Mouse (Mus musculus): ENCODE results near the gene Fgfr1op2. TPM values are rescaled to one million over a fixed set of nuclear protein-coding genes. Genes with fewer than 3 reads are reported as not detected.

Gene Fgfr1op2
- total and polyA plus RNA-seq, 3 experiments, result 73.0 to 101 (median 94.1) TPM

- TF ChIP-seq KAT2A (IDR thresholded peaks at IDR 0.05; ENCODE audit: insufficient replicate concordance, low read length), result no peak
- TF ChIP-seq EP300 (IDR thresholded peaks at IDR 0.05; ENCODE audit: low read length), result no peak
- TF ChIP-seq CHD2 (IDR thresholded peaks at IDR 0.05; ENCODE audit: low read length), result no peak
- TF ChIP-seq CTCF (conservative IDR thresholded peaks at IDR 0.05 in 1 of 2, IDR thresholded peaks at IDR 0.05 in 1 of 2; ENCODE audit: low read depth in 2 of 2, low read length in 2 of 2), result no peak
- no peak for TF ChIP-seq TCF12 (IDR thresholded peaks at IDR 0.05; ENCODE audit: low read depth, low read length)
- peak; percentile 78 for TF ChIP-seq UBTF (IDR thresholded peaks at IDR 0.05; ENCODE audit: low read depth, low read length)
- no peak for TF ChIP-seq MYC (IDR thresholded peaks at IDR 0.05; ENCODE audit: low read depth, low read length)
- no peak for TF ChIP-seq SMC3 (IDR thresholded peaks at IDR 0.05; ENCODE audit: low read depth, low read length)
- TF ChIP-seq RCOR1 (conservative IDR thresholded peaks at IDR 0.05; ENCODE audit: low read depth, low read length), result 0 out of 2 replicates have a peak, but pooled peaks have one; percentile 26
- no peak for TF ChIP-seq MAZ (IDR thresholded peaks at IDR 0.05; ENCODE audit: low read depth, low read length)
Measured at GRCm38 (mm10) chr6:146634015-146634722, 57.2 kb downstream of the Fgfr1op2 start (continued).

- Histone ChIP-seq H3K27me3 (replicated peaks) (no peaks in the 10 kb centered on the region), H3K4me1 (ENCODE audit: control insufficient read depth in 1 of 2, insufficient read depth in 2 of 2) (peaks cover 13 to 15% of the 10 kb centered on the region in 2 experiments), H3K27ac (ENCODE audit: insufficient read depth, low read depth) (no peak overlapping the region), H3K79me2 (replicated peaks; ENCODE audit: control insufficient read depth, extremely low read depth, insufficient read depth, poor library complexity, severe bottlenecking) (no peaks in the 10 kb centered on the region), H3K4me2 (ENCODE audit: insufficient read depth, low read depth, poor library complexity, severe bottlenecking) (no peak overlapping the region), H3K4me3 (replicated peaks in 1 of 3; ENCODE audit: low read depth in 2 of 3, low read length in 2 of 3, poor library complexity in 1 of 3) (peak overlapping the region in 1 of 3 experiments; percentile 6), H3K9ac (ENCODE audit: insufficient read depth, low read depth) (no peak overlapping the region), H3K36me3 (replicated peaks in 1 of 2; ENCODE audit: control insufficient read depth in 1 of 2, insufficient read depth in 1 of 2, low read length in 1 of 2) (no peaks in the 10 kb centered on the region), H3K9me3 (replicated peaks; ENCODE audit: low read length) (no peaks in the 10 kb centered on the region)
- in situ Hi-C loops (cut with MboI; ENCODE audit: low pct_ligation_motif_present, low pct_unique_long_range_greater_than_20kb, low sequenced_read_pairs) (no loop called here), dilution Hi-C loops (cut with MboI; ENCODE audit: extremely low pct_ligation_motif_present, extremely low pct_unique_long_range_greater_than_20kb, low sequenced_read_pairs) (no loop called here)
- TF ChIP-seq ZNF384 (IDR thresholded peaks at IDR 0.05; ENCODE audit: low read depth, low read length) (no peak), BHLHE40 (IDR thresholded peaks at IDR 0.05; ENCODE audit: low read depth, low read length) (0 out of 2 replicates have a peak, but pooled peaks have one; percentile 5), GABPA (IDR thresholded peaks at IDR 0.05; ENCODE audit: insufficient replicate concordance, low read depth, low read length) (no peak), PAX5 (IDR thresholded peaks at IDR 0.05; ENCODE audit: low read length) (no peak), NRF1 (IDR thresholded peaks at IDR 0.05; ENCODE audit: low read depth, low read length) (no peak), CHD1 (IDR thresholded peaks at IDR 0.05; ENCODE audit: low read depth, low read length) (no peak), UBTF (IDR thresholded peaks at IDR 0.05; ENCODE audit: low read depth, low read length) (no peak)
- no peak for DNase-seq (ENCODE audit: extremely low read depth)
Measured at GRCm38 (mm10) chr6:146634759-146635606, 58.0 kb downstream of the Fgfr1op2 start.

All from CH12.LX (cell line).